ENCODE assay signal across 8 mouse cellular contexts in the genomic region with DNA sequence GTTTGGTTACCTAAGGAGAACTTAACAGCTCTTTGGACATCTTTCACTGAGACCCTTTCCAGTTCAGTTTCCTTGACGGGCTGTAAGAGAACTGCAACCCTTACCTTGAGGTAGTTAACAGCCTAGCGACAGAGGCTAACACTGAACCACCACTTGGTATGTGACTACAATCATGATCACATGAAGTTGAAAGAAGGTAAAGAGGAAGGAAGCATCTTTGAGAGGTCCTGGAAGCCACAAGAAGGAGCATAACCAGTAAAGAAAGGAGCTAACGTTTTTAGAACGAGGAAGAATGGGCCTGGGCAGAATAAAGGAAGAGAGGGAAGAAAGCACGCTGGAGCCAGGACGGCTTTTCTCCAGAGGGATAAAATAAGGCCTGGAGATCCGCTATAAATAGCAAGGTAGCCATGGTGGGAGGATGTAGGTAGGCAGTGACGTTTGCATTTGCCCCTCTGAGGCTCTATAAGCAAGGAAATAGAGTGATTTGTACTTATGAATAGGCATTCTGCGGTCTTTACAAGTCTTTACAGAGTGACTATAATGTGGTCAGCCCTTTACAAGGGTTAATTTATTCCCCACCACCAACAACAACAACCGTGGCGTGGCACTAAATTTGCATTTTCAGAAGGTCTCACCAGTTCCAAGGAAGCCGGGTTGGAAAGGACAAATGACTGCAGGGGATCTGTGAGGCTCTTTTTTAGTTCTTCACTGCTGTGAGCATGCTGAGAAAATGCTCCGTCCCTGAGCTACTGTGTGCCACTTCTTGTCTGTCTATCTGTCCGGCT. TPM values are rescaled to one million over a fixed set of nuclear protein-coding genes. Genes with fewer than 3 reads are reported as not detected.
A peak's percentile ranks its signal among the peaks of the same experiment; 100 is the strongest.
DNase-seq lines count a peak whose midpoint lies in the region; ATAC-seq lines count a peak whose summit lies in the region.

No protein-coding gene starts in this region.

- no peaks in the 10 kb centered on the region for H3K9me3 ChIP-seq in heart, embryonic 11.5 days (replicated peaks; ENCODE audit: control insufficient read depth, low read length)
- no peaks in the 10 kb centered on the region for H3K9me3 ChIP-seq in forebrain, embryonic 12.5 days
- no peaks in the 10 kb centered on the region for H3K9me3 ChIP-seq in liver, embryonic 12.5 days (replicated peaks)

- no peaks in the 10 kb centered on the region for H3K36me3 ChIP-seq in heart, embryonic 11.5 days (ENCODE audit: control insufficient read depth, insufficient read depth, low read length)
- peaks cover 5% of the 10 kb centered on the region; the same call in 1 of the 2 replicates for H3K36me3 ChIP-seq in forebrain, embryonic 12.5 days (replicated peaks)
- peaks cover 5% of the 10 kb centered on the region for H3K36me3 ChIP-seq in liver, embryonic 12.5 days
- no peaks in the 10 kb centered on the region for H3K36me3 ChIP-seq in splenic B cell, adult 2 months (ENCODE audit: control insufficient read depth, insufficient read depth, low read length, poor library complexity, severe bottlenecking)

- peak overlapping the region; percentile 76 for H3K4me3 ChIP-seq in heart, embryonic 11.5 days (ENCODE audit: low read depth, low read length)
- peak overlapping the region; percentile 54 for H3K4me3 ChIP-seq in forebrain, embryonic 12.5 days (replicated peaks)
- H3K4me3 ChIP-seq in liver, embryonic 12.5 days: peak overlapping the region; percentile 68

- DNase-seq in heart, postnatal 36 days: no peak
- peak; percentile 64 for DNase-seq in ES-CJ7 (ENCODE audit: low read depth, low spot score)
- peak; percentile 70 for DNase-seq in splenic B cell, adult 2 months (ENCODE audit: low read depth, low spot score)
- DNase-seq in gastrocnemius, postnatal 36 days: no peak
- DNase-seq in kidney, adult 8-10 months: no peak

- peak overlapping the region; percentile 98 for H3K4me2 ChIP-seq in heart, embryonic 11.5 days
- peak overlapping the region; percentile 88 for H3K4me2 ChIP-seq in forebrain, embryonic 12.5 days
- H3K4me2 ChIP-seq in liver, embryonic 12.5 days: peak overlapping the region; percentile 86

- peaks cover 27% of the 10 kb centered on the region for H3K4me1 ChIP-seq in heart, embryonic 11.5 days (ENCODE audit: control insufficient read depth, insufficient read depth, low read length)
- peaks cover 18% of the 10 kb centered on the region for H3K4me1 ChIP-seq in forebrain, embryonic 12.5 days
- peaks cover 56% of the 10 kb centered on the region for H3K4me1 ChIP-seq in liver, embryonic 12.5 days

- 34% methylated on average over 14 of the region's 14 CpGs for WGBS in heart, embryonic 11.5 days (ENCODE audit: insufficient replicate concordance)
- 17% methylated on average over 14 of the region's 14 CpGs for WGBS in forebrain, embryonic 12.5 days
- 34% methylated on average over 14 of the region's 14 CpGs for WGBS in liver, embryonic 12.5 days (ENCODE audit: insufficient replicate concordance)

- intact Hi-C loops in heart, postnatal 36 days (cut with DNase I): loop anchor here (2.0 to 5.0 kb wide), 3 partner anchors 13 to 39 kb away; a partner anchor contains a TSS
- intact Hi-C loops in gastrocnemius, postnatal 36 days (cut with DNase I): no loop called here

- peak overlapping the region; percentile 47 for H3K9ac ChIP-seq in heart, embryonic 11.5 days (ENCODE audit: low read depth, low read length)
- H3K9ac ChIP-seq in forebrain, embryonic 12.5 days: peak overlapping the region; percentile 38; the same call in 1 of the 2 replicates
- peak overlapping the region; percentile 31; the same call in 1 of the 2 replicates for H3K9ac ChIP-seq in liver, embryonic 12.5 days

- H3K27ac ChIP-seq in heart, embryonic 11.5 days (ENCODE audit: low read depth, low read length): peak overlapping the region; percentile 70
- peak overlapping the region; percentile 61 for H3K27ac ChIP-seq in forebrain, embryonic 12.5 days
- H3K27ac ChIP-seq in liver, embryonic 12.5 days: peak overlapping the region; percentile 78

- no peaks in the 10 kb centered on the region for H3K27me3 ChIP-seq in heart, embryonic 11.5 days (ENCODE audit: control insufficient read depth, insufficient read depth, low read length)
- H3K27me3 ChIP-seq in forebrain, embryonic 12.5 days: peaks cover 8% of the 10 kb centered on the region; the same call in 1 of the 2 replicates
- H3K27me3 ChIP-seq in liver, embryonic 12.5 days (replicated peaks): no peaks in the 10 kb centered on the region
- H3K27me3 ChIP-seq in splenic B cell, adult 2 months (ENCODE audit: control insufficient read depth, insufficient read depth, low read length, poor library complexity, severe bottlenecking): no peaks in the 10 kb centered on the region

- ATAC-seq in heart, embryonic 11.5 days (replicated peaks; ENCODE audit: insufficient number of reproducible peaks, low FRiP score, low TSS enrichment): no peak
- no peak for ATAC-seq in forebrain, embryonic 12.5 days (ENCODE audit: low FRiP score)
- ATAC-seq in liver, embryonic 12.5 days: 0 out of 2 replicates have a peak, but pooled peaks have one; percentile 1

RNA-seq across cellular contexts. Expression of a gene that starts 0.8 kb away (rescaled TPM):
- 29.5 and 31.1 TPM in 2 replicates for polyA plus RNA-seq in heart, embryonic 11.5 days (2014; fragmentation: Nextera tagmentation; extraction: Ambion mirVana)
- 10 to 100 TPM; 11.0 to 11.3 TPM for total RNA-seq in heart, postnatal 36 days (2021)
- 10.4 and 10.5 TPM in 2 replicates for polyA plus RNA-seq in forebrain, embryonic 12.5 days (2016; fragmentation: Nextera tagmentation; extraction: Ambion mirVana)
- polyA plus RNA-seq in liver, embryonic 12.5 days (2016; fragmentation: Nextera tagmentation; extraction: Ambion mirVana): 14.7 and 14.9 TPM in 2 replicates
- total RNA-seq in gastrocnemius, postnatal 36 days (2021): 10 to 100 TPM in 1 of 2 experiments, 1 to 10 TPM in 1; 7.5 to 10.5 TPM

RNA-seq across cellular contexts. Expression of a gene that starts 17.5 kb away (rescaled TPM):
- 13.9 and 14.4 TPM in 2 replicates for polyA plus RNA-seq in heart, embryonic 11.5 days (2014; fragmentation: Nextera tagmentation; extraction: Ambion mirVana)
- 10 to 100 TPM; 22.2 to 24.0 TPM for total RNA-seq in heart, postnatal 36 days (2021)
- polyA plus RNA-seq in forebrain, embryonic 12.5 days (2016; fragmentation: Nextera tagmentation; extraction: Ambion mirVana): 3.5 and 4.2 TPM in 2 replicates
- polyA plus RNA-seq in liver, embryonic 12.5 days (2016; fragmentation: Nextera tagmentation; extraction: Ambion mirVana): 4.6 and 5.3 TPM in 2 replicates
- total RNA-seq in gastrocnemius, postnatal 36 days (2021): 1 to 10 TPM; 5.3 to 6.9 TPM

RNA-seq across cellular contexts. Expression of a gene that starts 34.0 kb away (rescaled TPM):
- 11.6 and 13.5 TPM in 2 replicates for polyA plus RNA-seq in heart, embryonic 11.5 days (2014; fragmentation: Nextera tagmentation; extraction: Ambion mirVana)
- total RNA-seq in heart, postnatal 36 days (2021): 10 to 100 TPM; 25.6 to 25.8 TPM
- polyA plus RNA-seq in forebrain, embryonic 12.5 days (2016; fragmentation: Nextera tagmentation; extraction: Ambion mirVana): 42.9 and 47.3 TPM in 2 replicates
- polyA plus RNA-seq in liver, embryonic 12.5 days (2016; fragmentation: Nextera tagmentation; extraction: Ambion mirVana): 11.6 and 13.2 TPM in 2 replicates
- 10 to 100 TPM; 11.4 to 12.6 TPM for total RNA-seq in gastrocnemius, postnatal 36 days (2021)

RNA-seq across cellular contexts. Expression of a gene that starts 39.4 kb away (rescaled TPM):
- polyA plus RNA-seq in heart, embryonic 11.5 days (2014; fragmentation: Nextera tagmentation; extraction: Ambion mirVana): 14.6 and 16.3 TPM in 2 replicates
- 10 to 100 TPM; 19.6 to 25.4 TPM for total RNA-seq in heart, postnatal 36 days (2021)
- polyA plus RNA-seq in forebrain, embryonic 12.5 days (2016; fragmentation: Nextera tagmentation; extraction: Ambion mirVana): 31.0 and 32.0 TPM in 2 replicates
- polyA plus RNA-seq in liver, embryonic 12.5 days (2016; fragmentation: Nextera tagmentation; extraction: Ambion mirVana): 17.3 and 18.7 TPM in 2 replicates
- total RNA-seq in gastrocnemius, postnatal 36 days (2021): 10 to 100 TPM; 11.0 to 14.1 TPM

RNA-seq across cellular contexts. Expression of a gene that starts 43.5 kb away (rescaled TPM):
- polyA plus RNA-seq in heart, embryonic 11.5 days (2014; fragmentation: Nextera tagmentation; extraction: Ambion mirVana): 17.7 and 18.7 TPM in 2 replicates
- 1 to 10 TPM; 2.5 to 2.9 TPM for total RNA-seq in heart, postnatal 36 days (2021)
- polyA plus RNA-seq in forebrain, embryonic 12.5 days (2016; fragmentation: Nextera tagmentation; extraction: Ambion mirVana): 73.4 and 75.1 TPM in 2 replicates
- polyA plus RNA-seq in liver, embryonic 12.5 days (2016; fragmentation: Nextera tagmentation; extraction: Ambion mirVana): 4.4 and 4.6 TPM in 2 replicates
- 1 to 10 TPM; 2.1 to 2.6 TPM for total RNA-seq in gastrocnemius, postnatal 36 days (2021)

Comparison
In these comparisons a context has a peak if more than half of its experiments do, and no peak if none do; other contexts are left out.
1. DNase-seq: peak in ES-CJ7 (single experiment) and splenic B cell, adult 2 months (single experiment); none in heart, postnatal 36 days (0 of 2), gastrocnemius, postnatal 36 days (0 of 2) and kidney, adult 8-10 months (0 of 2).
2. Peak in every context shown above with its lines, with median percentiles within 50 percentile points of each other: H3K27ac ChIP-seq, H3K4me2 ChIP-seq, H3K4me3 ChIP-seq and H3K9ac ChIP-seq.